Mouse (Mus musculus) testis, postnatal 10 days (tissue): ENCODE measurements around the gene Kank1.

ENCODE experiments used
- DNase-seq: peaks from one replicate; pipeline ENCODE4 v3.0.0; 2021; ENCODE audit warnings: low spot score

Kank1 gene

GRCm38 (mm10) chr19:25406481-25407184 is 169.9 kb downstream of the Kank1 start:
- DNase-seq = peak; percentile 76

- no peak for DNase-seq
Measured at GRCm38 (mm10) chr19:25407185-25407886, 170.6 kb downstream of the Kank1 start.

GRCm38 (mm10) chr19:25407887-25408236 is 171.1 kb downstream of the Kank1 start:
- no peak for DNase-seq

GRCm38 (mm10) chr19:25409239-25409638 is 172.5 kb downstream of the Kank1 start:
- no peak for DNase-seq

GRCm38 (mm10) chr19:25411353-25411752 is 174.6 kb downstream of the Kank1 start:
- DNase-seq = no peak

- DNase-seq = no peak
Measured at GRCm38 (mm10) chr19:25415448-25415847, 178.7 kb downstream of the Kank1 start.

GRCm38 (mm10) chr19:25417671-25418070 is 180.9 kb downstream of the Kank1 start:
- DNase-seq = no peak

GRCm38 (mm10) chr19:25419983-25420382 is 183.2 kb downstream of the Kank1 start:
- DNase-seq = no peak

- no peak for DNase-seq
Measured at GRCm38 (mm10) chr19:25422096-25422495, 185.3 kb downstream of the Kank1 start.

GRCm38 (mm10) chr19:25423371-25423770 is 186.6 kb downstream of the Kank1 start:
- DNase-seq = no peak

GRCm38 (mm10) chr19:25426431-25426830 is 189.7 kb downstream of the Kank1 start:
- DNase-seq = no peak

- no peak for DNase-seq
Measured at GRCm38 (mm10) chr19:25427886-25428285, 191.1 kb downstream of the Kank1 start.

- DNase-seq = no peak
Measured at GRCm38 (mm10) chr19:25428338-25428962, 191.7 kb downstream of the Kank1 start.

- no peak for DNase-seq
Measured at GRCm38 (mm10) chr19:25431431-25431830, 194.7 kb downstream of the Kank1 start.

GRCm38 (mm10) chr19:25431909-25432308 is 195.1 kb downstream of the Kank1 start:
- no peak for DNase-seq

- no peak for DNase-seq
Measured at GRCm38 (mm10) chr19:25433169-25433690, 196.5 kb downstream of the Kank1 start.

GRCm38 (mm10) chr19:25434345-25434744 is 197.6 kb downstream of the Kank1 start:
- DNase-seq = no peak

- no peak for DNase-seq
Measured at GRCm38 (mm10) chr19:25434795-25435194, 198.0 kb downstream of the Kank1 start.

- no peak for DNase-seq
Measured at GRCm38 (mm10) chr19:25435412-25435811, 198.6 kb downstream of the Kank1 start.

- DNase-seq = no peak
Measured at GRCm38 (mm10) chr19:25436175-25436574, 199.4 kb downstream of the Kank1 start.

- DNase-seq = no peak
Measured at GRCm38 (mm10) chr19:25436789-25437650, 200.2 kb downstream of the Kank1 start.

- DNase-seq = no peak
Measured at GRCm38 (mm10) chr19:25438246-25438645, 201.5 kb downstream of the Kank1 start.
